ENCODE assay signal across 12 mouse cellular contexts in the genomic region with DNA sequence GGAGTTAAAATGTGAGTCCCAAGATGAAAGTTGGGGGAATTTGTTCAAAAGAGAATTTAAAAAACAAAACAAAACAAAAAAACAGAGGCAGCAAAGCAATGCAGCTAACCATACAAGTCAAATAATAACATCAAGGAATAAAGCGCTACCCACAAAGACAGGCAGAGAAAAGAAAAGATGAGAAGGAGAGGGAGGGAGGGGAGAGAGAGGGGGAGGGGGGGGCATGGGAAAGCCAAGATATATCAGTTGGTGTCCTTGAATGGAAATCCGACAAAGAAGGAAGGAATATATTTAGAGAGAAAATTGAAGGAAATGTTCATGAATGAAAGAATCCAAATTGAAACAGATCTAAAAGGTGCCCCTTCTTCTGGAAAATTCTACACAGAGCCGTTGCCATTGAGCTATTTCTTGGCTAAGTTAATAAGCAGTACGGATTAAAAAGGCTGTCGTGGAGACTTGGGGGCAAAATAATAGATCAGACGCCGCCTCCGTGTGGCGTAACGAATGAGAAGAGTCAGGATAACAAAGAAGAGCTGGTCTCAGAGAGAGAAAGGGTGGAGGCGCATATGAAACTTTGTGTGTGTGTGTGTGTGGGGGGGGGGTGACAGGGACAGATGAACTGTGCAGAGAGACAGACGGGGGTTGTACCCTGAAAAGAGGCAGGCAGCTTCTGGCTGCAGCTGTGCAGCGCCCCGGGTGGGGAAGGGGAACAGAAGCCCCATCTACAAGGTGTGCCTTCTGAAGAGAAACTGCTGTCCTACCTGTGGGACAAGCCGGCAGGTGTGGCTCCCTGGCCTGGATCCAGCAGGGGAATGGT.
DNase-seq lines count a peak whose midpoint lies in the region; ATAC-seq lines count a peak whose summit lies in the region.
"Had no signal": no experiment of that assay in that cellular context is flagged by ENCODE, and none has a peak within 500 bp of the region (broad histone marks: within the 10 kb centered on the region; RNA-seq: fewer than 3 reads in every experiment).

No protein-coding gene starts in this region.

- H3K4me3 ChIP-seq in forebrain, embryonic 11.5 days (ENCODE audit: low read depth, low read length): no peak overlapping the region
- no peak overlapping the region for H3K4me3 ChIP-seq in hindbrain, embryonic 16.5 days (ENCODE audit: low read length)
- H3K4me3 ChIP-seq in neural tube, embryonic 12.5 days: no peak overlapping the region
- H3K4me3 ChIP-seq: limb, embryonic 10.5 days had no signal

- no peak overlapping the region for H3K27ac ChIP-seq in forebrain, embryonic 11.5 days (ENCODE audit: low read depth, low read length)
- H3K27ac ChIP-seq in hindbrain, embryonic 16.5 days (ENCODE audit: low read depth, low read length): no peak overlapping the region
- no peak overlapping the region for H3K27ac ChIP-seq in neural tube, embryonic 12.5 days
- H3K27ac ChIP-seq: limb, embryonic 10.5 days had no signal

- H3K4me1 ChIP-seq in forebrain, embryonic 11.5 days (replicated peaks; ENCODE audit: control insufficient read depth, insufficient read depth, low read length): peaks cover 6% of the 10 kb centered on the region; the same call in 1 of the 2 replicates
- peaks cover 3% of the 10 kb centered on the region for H3K4me1 ChIP-seq in hindbrain, embryonic 16.5 days (ENCODE audit: control insufficient read depth, insufficient read depth, low read depth, low read length)
- peaks cover 15% of the 10 kb centered on the region; the same call in 1 of the 2 replicates for H3K4me1 ChIP-seq in neural tube, embryonic 12.5 days

- no peaks in the 10 kb centered on the region; the same call in 1 of the 2 replicates for H3K9me3 ChIP-seq in forebrain, embryonic 11.5 days (ENCODE audit: control insufficient read depth, low read length)
- H3K9me3 ChIP-seq in hindbrain, embryonic 16.5 days (ENCODE audit: control insufficient read depth, low read length): no peaks in the 10 kb centered on the region
- 0 out of 2 replicates have a peak, but pooled peaks cover 5% of the 10 kb centered on the region for H3K9me3 ChIP-seq in neural tube, embryonic 12.5 days
- H3K9me3 ChIP-seq: limb, embryonic 10.5 days had no signal

- peak; percentile 31 for DNase-seq in left cerebral cortex, postnatal 4 days
- DNase-seq in left cerebral cortex, postnatal 14 days (ENCODE audit: low spot score in 2 of 2): no peak
- DNase-seq in forebrain, embryonic 11.5 days (ENCODE audit: low spot score): peak; percentile 54
- no peak for DNase-seq in kidney, postnatal 25 days
- no peak for DNase-seq in layer of hippocampus, postnatal 10 days (ENCODE audit: low spot score in 2 of 2)
- no peak for DNase-seq in layer of hippocampus, postnatal 25 days (ENCODE audit: extremely low spot score in 1 of 2, low spot score in 1 of 2)
- DNase-seq: lung, adult 18-20 months had no signal

- intact Hi-C loops in left cerebral cortex, postnatal 4 days (cut with DNase I): no loop called here
- intact Hi-C loops in left cerebral cortex, postnatal 14 days (cut with DNase I): no loop called here

- 11% methylated on average over 15 of the region's 15 CpGs for WGBS in forebrain, embryonic 11.5 days
- WGBS in hindbrain, embryonic 16.5 days: 16% methylated on average over 15 of the region's 15 CpGs
- WGBS in neural tube, embryonic 12.5 days: 21% methylated on average over 15 of the region's 15 CpGs

- no peaks in the 10 kb centered on the region for H3K27me3 ChIP-seq in forebrain, embryonic 11.5 days (ENCODE audit: control insufficient read depth, insufficient read depth, low read length)
- H3K27me3 ChIP-seq in hindbrain, embryonic 16.5 days (replicated peaks; ENCODE audit: control insufficient read depth, insufficient read depth, low read length): no peaks in the 10 kb centered on the region
- H3K27me3 ChIP-seq in neural tube, embryonic 12.5 days (replicated peaks): no peaks in the 10 kb centered on the region

- H3K4me2 ChIP-seq in forebrain, embryonic 11.5 days (ENCODE audit: low read depth, low read length, severe bottlenecking): peak overlapping the region; percentile 18; the same call in 1 of the 2 replicates
- peak overlapping the region; percentile 8; the same call in 1 of the 2 replicates for H3K4me2 ChIP-seq in hindbrain, embryonic 16.5 days (ENCODE audit: low read length)
- H3K4me2 ChIP-seq in neural tube, embryonic 12.5 days (replicated peaks): peak overlapping the region; percentile 38

- ATAC-seq in forebrain, embryonic 11.5 days (replicated peaks; ENCODE audit: low FRiP score): peak; percentile 78
- peak; percentile 74; the same call in 1 of the 2 replicates for ATAC-seq in hindbrain, embryonic 16.5 days
- peak; percentile 69 for ATAC-seq in neural tube, embryonic 12.5 days (ENCODE audit: low FRiP score, low read depth)
- ATAC-seq: intestine, postnatal 0 days had no signal

- no peaks in the 10 kb centered on the region for H3K36me3 ChIP-seq in forebrain, embryonic 11.5 days (ENCODE audit: control insufficient read depth, insufficient read depth, low read length)
- H3K36me3 ChIP-seq in hindbrain, embryonic 16.5 days (ENCODE audit: control insufficient read depth, insufficient read depth, low read length): no peaks in the 10 kb centered on the region
- no peaks in the 10 kb centered on the region for H3K36me3 ChIP-seq in neural tube, embryonic 12.5 days
- H3K36me3 ChIP-seq: G1E; limb, embryonic 10.5 days had no signal

- no peak overlapping the region for H3K9ac ChIP-seq in forebrain, embryonic 11.5 days (ENCODE audit: low read length)
- no peak overlapping the region; the same call in 1 of the 2 replicates for H3K9ac ChIP-seq in hindbrain, embryonic 16.5 days (ENCODE audit: low read depth, low read length)
- no peak overlapping the region for H3K9ac ChIP-seq in neural tube, embryonic 12.5 days

Comparison
In these comparisons a context has a peak if more than half of its experiments do, and no peak if none do; other contexts are left out.
1. DNase-seq: peak in left cerebral cortex, postnatal 4 days (single experiment) and forebrain, embryonic 11.5 days (single experiment); none in left cerebral cortex, postnatal 14 days (0 of 2), kidney, postnatal 25 days (0 of 2), layer of hippocampus, postnatal 10 days (0 of 2) and layer of hippocampus, postnatal 25 days (0 of 2).
2. Peak in every context shown above with its lines, with median percentiles within 50 percentile points of each other: ATAC-seq and H3K4me2 ChIP-seq.